Mouse (Mus musculus): ENCODE results near the gene Pafah1b1. TPM values are rescaled to one million over a fixed set of nuclear protein-coding genes. Genes with fewer than 3 reads are reported as not detected.

Pafah1b1 gene
- polyA plus RNA-seq, 1 experiment: 190 TPM

GRCm38 (mm10) chr11:74631880-74632789 is 92.3 kb downstream of the Pafah1b1 start:
- no peak for TF ChIP-seq CTCF (IDR thresholded peaks at IDR 0.05; ENCODE audit: borderline replicate concordance, insufficient read depth, low read depth, low read length)
- TF ChIP-seq POLR2A (IDR thresholded peaks at IDR 0.05; ENCODE audit: borderline replicate concordance, insufficient read depth, low read length): no peak
- peaks cover under 1% of the 10 kb centered on the region; the same call in 1 of the 2 replicates for H3K4me1 ChIP-seq (ENCODE audit: control insufficient read depth, insufficient read depth, low read length)
- no peak overlapping the region for H3K4me3 ChIP-seq (replicated peaks; ENCODE audit: insufficient read depth, low read depth, low read length)
- no peak for DNase-seq
- WGBS: 75% methylated on average over 7 of the region's 7 CpGs
- H3K27ac ChIP-seq (ENCODE audit: insufficient read depth, low read length): no peak overlapping the region
- no peaks in the 10 kb centered on the region for H3K27me3 ChIP-seq (ENCODE audit: control insufficient read depth, insufficient read depth, low read length)

- no peaks in the 10 kb centered on the region for H3K27me3 ChIP-seq (ENCODE audit: control insufficient read depth, insufficient read depth, low read length)
- TF ChIP-seq POLR2A (IDR thresholded peaks at IDR 0.05; ENCODE audit: borderline replicate concordance, insufficient read depth, low read length) (no peak), CTCF (IDR thresholded peaks at IDR 0.05; ENCODE audit: borderline replicate concordance, insufficient read depth, low read depth, low read length) (no peak)
- DNase-seq: no peak
- 87% methylated on average over 3 of the region's 3 CpGs for WGBS
- no peak overlapping the region for H3K4me3 ChIP-seq (replicated peaks; ENCODE audit: insufficient read depth, low read depth, low read length)
- H3K4me1 ChIP-seq (ENCODE audit: control insufficient read depth, insufficient read depth, low read length): peaks cover 10% of the 10 kb centered on the region
- H3K27ac ChIP-seq (ENCODE audit: insufficient read depth, low read length): no peak overlapping the region
Measured at GRCm38 (mm10) chr11:74627481-74627880, 97.0 kb downstream of the Pafah1b1 start.

GRCm38 (mm10) chr11:74625333-74625732 is 99.1 kb downstream of the Pafah1b1 start:
- Histone ChIP-seq H3K4me3 (replicated peaks; ENCODE audit: insufficient read depth, low read depth, low read length) (no peak overlapping the region), H3K27ac (ENCODE audit: insufficient read depth, low read length) (no peak overlapping the region), H3K4me1 (ENCODE audit: control insufficient read depth, insufficient read depth, low read length) (peaks cover 13% of the 10 kb centered on the region), H3K27me3 (ENCODE audit: control insufficient read depth, insufficient read depth, low read length) (no peaks in the 10 kb centered on the region)
- no peak for TF ChIP-seq POLR2A (IDR thresholded peaks at IDR 0.05; ENCODE audit: borderline replicate concordance, insufficient read depth, low read length)
- no peak for TF ChIP-seq CTCF (IDR thresholded peaks at IDR 0.05; ENCODE audit: borderline replicate concordance, insufficient read depth, low read depth, low read length)
- DNase-seq: no peak

Other genes starting within 250 kb of the Pafah1b1 start
- 67.5 and 71.0 TPM in 2 replicates for gene Rap1gap2, start 113.8 kb downstream of the Pafah1b1 start, polyA plus RNA-seq (2012; rRNA removed)
- 21.8 and 22.7 TPM in 2 replicates for gene Ccdc92b, start 105.1 kb downstream of the Pafah1b1 start, polyA plus RNA-seq (2012; rRNA removed)
- gene Cluh, start 75.2 kb downstream of the Pafah1b1 start, polyA plus RNA-seq (2012; rRNA removed): 67.4 and 68.4 TPM in 2 replicates
- gene Mettl16, start 46.2 kb upstream of the Pafah1b1 start, polyA plus RNA-seq (2012; rRNA removed): 17.6 and 18.5 TPM in 2 replicates
- gene Mnt, start 106.2 kb upstream of the Pafah1b1 start, polyA plus RNA-seq (2012; rRNA removed): 17.9 and 18.0 TPM in 2 replicates
- gene Sgsm2, start 172.4 kb upstream of the Pafah1b1 start, polyA plus RNA-seq (2012; rRNA removed): 29.0 and 30.7 TPM in 2 replicates
- 16.1 and 17.4 TPM in 2 replicates for gene Tsr1, start 173.4 kb upstream of the Pafah1b1 start, polyA plus RNA-seq (2012; rRNA removed)
- gene Smg6, start 201.2 kb upstream of the Pafah1b1 start, polyA plus RNA-seq (2012; rRNA removed): 31.1 and 31.6 TPM in 2 replicates
- gene Srr, start 201.3 kb upstream of the Pafah1b1 start, polyA plus RNA-seq (2012; rRNA removed): 36.5 and 37.8 TPM in 2 replicates

All from cerebellum, adult 2 months (tissue).